Mouse (Mus musculus): ENCODE measurements around the gene Prn. TPM values are rescaled to one million over a fixed set of nuclear protein-coding genes. Genes with fewer than 3 reads are reported as not detected.

Gene Prn
- polyA plus RNA-seq, 1 experiment from 2014 or later, result not detected

DNA sequence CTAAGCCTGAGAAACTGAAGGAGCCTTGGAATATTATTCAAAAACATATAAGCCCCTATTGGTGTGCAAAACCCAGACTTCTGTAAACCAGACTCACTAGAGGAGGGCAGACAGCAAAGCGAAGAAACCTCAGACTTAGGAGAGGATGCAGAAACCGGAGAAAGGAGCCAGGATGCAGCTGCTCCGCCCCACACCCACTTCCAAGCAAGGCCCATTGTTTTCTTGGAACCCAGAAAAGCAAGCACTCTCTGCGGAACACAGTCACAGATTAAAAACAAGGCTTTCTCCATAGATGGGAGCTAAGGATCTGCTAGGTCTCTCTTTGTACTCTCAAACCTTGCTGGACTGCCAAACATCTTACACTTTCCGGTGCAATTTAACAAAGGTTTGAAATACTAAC, 17.2 kb upstream of the Prn start:
- no peaks in the 10 kb centered on the region for H3K9me3 ChIP-seq (ENCODE audit: low read length)
- ATAC-seq, result peak; percentile 72
- WGBS, result 45% methylated on average over 5 of the region's 5 CpGs

DNA sequence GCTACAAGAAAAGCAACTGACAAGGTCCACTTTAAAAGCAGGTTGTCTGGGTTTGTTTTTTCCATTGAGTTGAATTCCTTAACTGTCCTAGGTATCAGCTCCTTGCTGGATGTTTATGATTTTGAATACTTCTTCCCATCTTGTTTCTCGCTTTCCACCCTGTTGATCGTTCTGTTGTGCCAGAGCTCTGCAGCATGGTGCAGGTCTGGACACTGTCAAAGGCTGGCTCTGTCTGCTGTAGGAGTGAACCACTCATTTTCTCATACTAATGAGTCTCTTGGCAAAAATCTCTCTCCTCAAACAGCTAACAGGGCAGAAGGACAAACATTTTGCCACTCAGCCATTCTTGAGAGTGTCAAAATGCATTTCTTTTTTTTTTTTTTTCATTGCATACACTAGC, 14.7 kb upstream of the Prn start:
- Histone ChIP-seq H3K4me2 (replicated peaks; ENCODE audit: low read depth, low read length) (no peak overlapping the region), H3K4me3 (ENCODE audit: low read depth, low read length) (no peak overlapping the region), H3K9ac (replicated peaks; ENCODE audit: low read depth) (no peak overlapping the region), H3K27me3 (replicated peaks; ENCODE audit: insufficient read depth, low read length) (no peaks in the 10 kb centered on the region), H3K9me3 (ENCODE audit: low read length) (no peaks in the 10 kb centered on the region), H3K4me1 (ENCODE audit: insufficient read depth, low read depth, low read length) (no peaks in the 10 kb centered on the region; the same call in 1 of the 2 replicates), H3K36me3 (ENCODE audit: insufficient read depth, low read length) (no peaks in the 10 kb centered on the region), H3K27ac (ENCODE audit: low read length) (no peak overlapping the region)
- 77% methylated on average over 2 of the region's 2 CpGs for WGBS
- DNase-seq (ENCODE audit: low spot score) (no peak), ATAC-seq (no peak)
- TF ChIP-seq CTCF (IDR thresholded peaks at IDR 0.05) (no peak), EP300 (IDR thresholded peaks at IDR 0.05) (no peak)

More for the DNA sequence above, 17.2 kb upstream of the Prn start:
- peak; percentile 51 for TF ChIP-seq EP300 (IDR thresholded peaks at IDR 0.05)
- no peak for TF ChIP-seq CTCF (IDR thresholded peaks at IDR 0.05)
- Histone ChIP-seq H3K27ac (ENCODE audit: low read length) (0 out of 2 replicates have a peak overlapping the region, but pooled peaks have one; percentile 52), H3K36me3 (ENCODE audit: insufficient read depth, low read length) (no peaks in the 10 kb centered on the region), H3K4me3 (ENCODE audit: low read depth, low read length) (no peak overlapping the region), H3K4me2 (replicated peaks; ENCODE audit: low read depth, low read length) (no peak overlapping the region), H3K4me1 (ENCODE audit: insufficient read depth, low read depth, low read length) (no peaks in the 10 kb centered on the region; the same call in 1 of the 2 replicates), H3K27me3 (replicated peaks; ENCODE audit: insufficient read depth, low read length) (no peaks in the 10 kb centered on the region), H3K9ac (replicated peaks; ENCODE audit: low read depth) (no peak overlapping the region)
- DNase-seq (ENCODE audit: low spot score), result peak; percentile 43

DNA sequence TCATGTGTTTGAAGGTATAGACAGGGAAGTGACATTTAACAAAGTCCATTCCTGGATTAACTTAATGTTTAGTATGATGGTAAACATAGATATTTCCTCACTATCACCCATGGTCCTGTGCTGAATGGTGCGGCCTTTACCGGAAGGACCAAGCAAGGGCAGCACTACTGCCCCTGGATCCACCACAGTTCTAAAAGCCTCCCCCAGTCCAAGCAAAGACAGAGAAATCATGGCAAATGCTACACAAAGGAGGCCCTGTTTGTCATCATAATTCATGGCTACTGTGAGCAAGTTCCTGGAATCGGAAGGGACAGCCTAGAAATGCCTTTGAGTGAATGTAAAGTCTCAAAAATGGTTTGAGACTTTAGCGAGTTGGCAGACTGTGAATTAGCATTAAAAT, 13.7 kb upstream of the Prn start:
- 93% methylated on average over 4 of the region's 4 CpGs for WGBS
- H3K4me3 ChIP-seq (ENCODE audit: low read depth, low read length), result no peak overlapping the region
- H3K27ac ChIP-seq (ENCODE audit: low read length), result no peak overlapping the region
- no peak overlapping the region for H3K9ac ChIP-seq (replicated peaks; ENCODE audit: low read depth)
- no peaks in the 10 kb centered on the region for H3K27me3 ChIP-seq (replicated peaks; ENCODE audit: insufficient read depth, low read length)
- no peak for DNase-seq (ENCODE audit: low spot score)
- no peak for ATAC-seq
- H3K4me1 ChIP-seq (ENCODE audit: insufficient read depth, low read depth, low read length), result no peaks in the 10 kb centered on the region; the same call in 1 of the 2 replicates
- H3K4me2 ChIP-seq (replicated peaks; ENCODE audit: low read depth, low read length), result no peak overlapping the region
- H3K36me3 ChIP-seq (ENCODE audit: insufficient read depth, low read length), result no peaks in the 10 kb centered on the region
- no peak for TF ChIP-seq EP300 (IDR thresholded peaks at IDR 0.05)
- no peak for TF ChIP-seq CTCF (IDR thresholded peaks at IDR 0.05)
- H3K9me3 ChIP-seq (ENCODE audit: low read length), result no peaks in the 10 kb centered on the region

DNA sequence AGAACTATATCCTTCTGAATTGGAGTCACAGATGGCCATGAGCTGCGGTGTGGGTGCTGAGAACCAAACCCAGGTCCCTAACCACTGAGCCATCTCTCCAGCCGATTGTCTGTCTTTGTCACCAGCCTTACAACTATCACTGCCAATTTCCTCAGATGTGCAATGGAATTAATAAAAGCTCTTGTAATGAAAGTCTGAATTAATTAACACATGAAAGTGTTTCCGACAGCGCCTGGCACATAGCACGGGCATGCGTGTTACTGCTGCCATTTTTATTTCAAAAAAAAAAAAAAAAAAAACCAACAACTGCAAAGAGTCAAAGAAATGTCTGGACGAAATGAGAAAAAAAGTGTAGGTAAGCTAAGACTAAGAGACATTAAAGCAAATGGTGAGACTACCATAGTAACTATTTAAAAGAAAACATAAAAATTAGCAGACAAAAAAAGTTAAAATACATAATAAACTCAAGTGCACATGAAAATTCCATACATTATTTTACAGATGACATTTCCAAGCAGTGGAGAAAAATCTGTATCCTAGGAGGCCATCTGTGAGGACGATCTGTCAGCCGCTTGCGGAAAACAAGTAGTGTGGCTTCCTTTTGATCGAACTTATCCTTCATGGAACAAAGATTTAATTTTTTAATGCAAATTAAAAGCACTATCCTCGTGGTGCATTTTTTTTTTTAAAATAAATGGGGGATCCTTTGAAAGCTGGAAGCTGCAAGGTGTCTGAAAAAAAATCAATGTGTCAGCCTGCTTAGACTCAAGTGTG, 12.2 kb upstream of the Prn start:
- no peak overlapping the region for H3K4me2 ChIP-seq (replicated peaks; ENCODE audit: low read depth, low read length)
- no peaks in the 10 kb centered on the region for H3K4me1 ChIP-seq (ENCODE audit: insufficient read depth, low read depth, low read length)
- no peak for ATAC-seq
- H3K9me3 ChIP-seq (ENCODE audit: low read length), result no peaks in the 10 kb centered on the region
- TF ChIP-seq CTCF (IDR thresholded peaks at IDR 0.05) (no peak), EP300 (IDR thresholded peaks at IDR 0.05) (no peak)
- H3K36me3 ChIP-seq (ENCODE audit: insufficient read depth, low read length), result no peaks in the 10 kb centered on the region
- no peak overlapping the region for H3K9ac ChIP-seq (replicated peaks; ENCODE audit: low read depth)
- H3K4me3 ChIP-seq (ENCODE audit: low read depth, low read length), result no peak overlapping the region
- WGBS, result 86% methylated on average over 12 of the region's 12 CpGs
- no peaks in the 10 kb centered on the region for H3K27me3 ChIP-seq (replicated peaks; ENCODE audit: insufficient read depth, low read length)
- H3K27ac ChIP-seq (ENCODE audit: low read length), result no peak overlapping the region
- DNase-seq (ENCODE audit: low spot score), result no peak

DNA sequence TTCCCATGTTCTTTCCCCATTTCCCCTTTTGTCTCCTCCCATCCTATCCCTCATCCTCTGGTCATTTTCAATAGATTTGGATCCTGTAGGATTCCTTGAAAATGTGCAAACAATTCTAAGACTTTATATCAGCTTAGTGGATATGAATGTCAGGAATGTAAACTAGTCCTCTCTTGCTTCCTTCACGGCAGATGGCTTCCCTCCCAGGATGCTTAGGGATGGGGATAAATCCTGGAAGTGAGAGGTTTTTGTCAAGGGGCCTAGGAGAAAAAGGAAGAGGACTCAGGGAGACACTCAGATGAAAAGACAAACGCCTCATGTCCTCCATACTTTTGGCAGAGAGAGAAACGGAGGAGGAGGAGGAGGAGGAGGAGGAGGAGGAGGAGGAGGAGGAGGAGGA, 7.3 kb upstream of the Prn start:
- Histone ChIP-seq H3K27ac (ENCODE audit: low read length) (no peak overlapping the region), H3K4me3 (ENCODE audit: low read depth, low read length) (no peak overlapping the region), H3K9ac (replicated peaks; ENCODE audit: low read depth) (no peak overlapping the region), H3K36me3 (ENCODE audit: insufficient read depth, low read length) (no peaks in the 10 kb centered on the region), H3K4me1 (ENCODE audit: insufficient read depth, low read depth, low read length) (no peaks in the 10 kb centered on the region; the same call in 1 of the 2 replicates), H3K27me3 (replicated peaks; ENCODE audit: insufficient read depth, low read length) (no peaks in the 10 kb centered on the region), H3K4me2 (replicated peaks; ENCODE audit: low read depth, low read length) (no peak overlapping the region), H3K9me3 (ENCODE audit: low read length) (no peaks in the 10 kb centered on the region)
- WGBS, result 21% methylated on average over 2 of the region's 3 CpGs
- DNase-seq (ENCODE audit: low spot score) (no peak), ATAC-seq (no peak)
- TF ChIP-seq EP300 (IDR thresholded peaks at IDR 0.05), result no peak
- no peak for TF ChIP-seq CTCF (IDR thresholded peaks at IDR 0.05)

DNA sequence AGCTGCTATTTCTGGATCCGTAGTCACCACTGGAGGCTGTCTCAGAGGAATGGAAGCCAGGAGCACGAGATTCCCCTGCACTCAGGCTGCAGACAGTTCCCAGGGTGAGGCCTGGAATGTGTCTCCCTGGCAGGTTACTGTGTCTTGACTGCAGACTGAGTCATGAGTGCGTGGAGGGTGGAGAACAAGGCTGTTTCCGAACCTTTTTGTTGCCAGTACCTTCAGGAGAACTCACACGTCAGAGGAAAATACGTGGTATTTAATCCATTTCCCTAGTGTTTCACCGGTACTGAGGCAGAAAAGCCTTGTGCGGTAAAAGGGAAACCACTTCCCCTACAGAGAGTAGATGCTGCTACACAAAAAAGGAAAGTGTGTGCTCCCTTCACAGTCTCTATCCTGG, 6.9 kb upstream of the Prn start:
- Histone ChIP-seq H3K4me2 (replicated peaks; ENCODE audit: low read depth, low read length) (no peak overlapping the region), H3K27me3 (replicated peaks; ENCODE audit: insufficient read depth, low read length) (no peaks in the 10 kb centered on the region), H3K27ac (ENCODE audit: low read length) (peak overlapping the region; percentile 71), H3K36me3 (ENCODE audit: insufficient read depth, low read length) (no peaks in the 10 kb centered on the region), H3K9me3 (ENCODE audit: low read length) (no peaks in the 10 kb centered on the region), H3K4me1 (ENCODE audit: insufficient read depth, low read depth, low read length) (no peaks in the 10 kb centered on the region; the same call in 1 of the 2 replicates), H3K9ac (replicated peaks; ENCODE audit: low read depth) (no peak overlapping the region), H3K4me3 (ENCODE audit: low read depth, low read length) (no peak overlapping the region)
- ATAC-seq, result peak; percentile 89
- TF ChIP-seq EP300 (IDR thresholded peaks at IDR 0.05) (peak; percentile 64; the same call in 1 of the 2 replicates), CTCF (IDR thresholded peaks at IDR 0.05) (no peak)
- WGBS, result 29% methylated on average over 8 of the region's 8 CpGs
- peak; percentile 74 for DNase-seq (ENCODE audit: low spot score)

Data from lung, postnatal 0 days (tissue).